Mouse (Mus musculus): ENCODE data around the gene Hmgn2. TPM values are rescaled to one million over a fixed set of nuclear protein-coding genes. Genes with fewer than 3 reads are reported as not detected.
A peak's percentile ranks its signal among the peaks of the same experiment; 100 is the strongest.

Hmgn2 gene
- total and polyA plus RNA-seq, 3 experiments = 148 to 595 (median 313) TPM

GRCm38 (mm10) chr4:133969114-133969770, 792 bp upstream of the Hmgn2 start:
- Histone ChIP-seq H3K4me1 (ENCODE audit: insufficient read depth, low read depth, low read length) (peaks cover 40% of the 10 kb centered on the region), H3K36me3 (replicated peaks) (peaks cover 62% of the 10 kb centered on the region), H3K9me3 (replicated peaks) (no peaks in the 10 kb centered on the region), H3K27me3 (ENCODE audit: insufficient read depth, low read length) (no peaks in the 10 kb centered on the region), H3K4me3 (ENCODE audit: low read depth, low read length) (no peak overlapping the region; the same call in 1 of the 2 replicates)
- TF ChIP-seq POLR2AphosphoS5 (IDR thresholded peaks at IDR 0.05; ENCODE audit: insufficient replicate concordance, low read depth, low read length) (no peak), GATA1 (IDR thresholded peaks at IDR 0.05; ENCODE audit: borderline replicate concordance, low read length) (no peak), GATA2 (IDR thresholded peaks at IDR 0.05; ENCODE audit: borderline replicate concordance, low read depth, low read length) (no peak), TAL1 (conservative IDR thresholded peaks at IDR 0.05; ENCODE audit: low read depth, low read length) (no peak), CTCF (IDR thresholded peaks at IDR 0.05; ENCODE audit: low read depth, low read length) (no peak)
- DNase-seq (ENCODE audit: low spot score) (no peak), ATAC-seq (ENCODE audit: extremely low read depth, insufficient number of reproducible peaks, low FRiP score, poor library complexity, severe bottlenecking) (no peak)

GRCm38 (mm10) chr4:133967866-133968149, 642 bp downstream of the Hmgn2 start:
- no peaks in the 10 kb centered on the region for H3K27me3 ChIP-seq (ENCODE audit: insufficient read depth, low read length)
- H3K4me3 ChIP-seq (ENCODE audit: low read depth, low read length) = peak overlapping the region; percentile 78
- no peak for TF ChIP-seq CTCF (IDR thresholded peaks at IDR 0.05; ENCODE audit: low read depth, low read length)
- TF ChIP-seq GATA1 (IDR thresholded peaks at IDR 0.05; ENCODE audit: borderline replicate concordance, low read length) = no peak
- TF ChIP-seq TAL1 (conservative IDR thresholded peaks at IDR 0.05; ENCODE audit: low read depth, low read length) = no peak
- no peak for TF ChIP-seq POLR2AphosphoS5 (IDR thresholded peaks at IDR 0.05; ENCODE audit: insufficient replicate concordance, low read depth, low read length)
- TF ChIP-seq GATA2 (IDR thresholded peaks at IDR 0.05; ENCODE audit: borderline replicate concordance, low read depth, low read length) = no peak
- no peaks in the 10 kb centered on the region for H3K9me3 ChIP-seq (replicated peaks)
- DNase-seq (ENCODE audit: low spot score) (peak; percentile 92), ATAC-seq (ENCODE audit: extremely low read depth, insufficient number of reproducible peaks, low FRiP score, poor library complexity, severe bottlenecking) (peak; percentile 78)
- peaks cover 70% of the 10 kb centered on the region for H3K36me3 ChIP-seq (replicated peaks)
- peaks cover 40% of the 10 kb centered on the region for H3K4me1 ChIP-seq (ENCODE audit: insufficient read depth, low read depth, low read length)

- Histone ChIP-seq H3K4me3 (ENCODE audit: low read depth, low read length) (peak overlapping the region; percentile 78), H3K9me3 (replicated peaks) (no peaks in the 10 kb centered on the region), H3K27me3 (ENCODE audit: insufficient read depth, low read length) (no peaks in the 10 kb centered on the region), H3K4me1 (ENCODE audit: insufficient read depth, low read depth, low read length) (peaks cover 40% of the 10 kb centered on the region), H3K36me3 (replicated peaks) (peaks cover 69% of the 10 kb centered on the region)
- ATAC-seq (ENCODE audit: extremely low read depth, insufficient number of reproducible peaks, low FRiP score, poor library complexity, severe bottlenecking) (peak; percentile 57), DNase-seq (ENCODE audit: low spot score) (peak; percentile 90)
- TF ChIP-seq GATA2 (IDR thresholded peaks at IDR 0.05; ENCODE audit: borderline replicate concordance, low read depth, low read length) (no peak), GATA1 (IDR thresholded peaks at IDR 0.05; ENCODE audit: borderline replicate concordance, low read length) (no peak)
These were observed 1.1 kb downstream of the Hmgn2 start for GRCm38 (mm10) chr4:133967138-133967865.

GRCm38 (mm10) chr4:133966271-133966940, 2.0 kb downstream of the Hmgn2 start:
- TF ChIP-seq GATA2 (IDR thresholded peaks at IDR 0.05; ENCODE audit: borderline replicate concordance, low read depth, low read length) (no peak), CTCF (IDR thresholded peaks at IDR 0.05; ENCODE audit: low read depth, low read length) (no peak), GATA1 (IDR thresholded peaks at IDR 0.05; ENCODE audit: borderline replicate concordance, low read length) (no peak), TAL1 (conservative IDR thresholded peaks at IDR 0.05; ENCODE audit: low read depth, low read length) (no peak), POLR2AphosphoS5 (IDR thresholded peaks at IDR 0.05; ENCODE audit: insufficient replicate concordance, low read depth, low read length) (no peak)
- peak overlapping the region; percentile 78 for H3K4me3 ChIP-seq (ENCODE audit: low read depth, low read length)
- peaks cover 60% of the 10 kb centered on the region for H3K36me3 ChIP-seq (replicated peaks)
- DNase-seq (ENCODE audit: low spot score) (no peak), ATAC-seq (ENCODE audit: extremely low read depth, insufficient number of reproducible peaks, low FRiP score, poor library complexity, severe bottlenecking) (no peak)
- no peaks in the 10 kb centered on the region for H3K27me3 ChIP-seq (ENCODE audit: insufficient read depth, low read length)
- H3K9me3 ChIP-seq (replicated peaks) = no peaks in the 10 kb centered on the region
- H3K4me1 ChIP-seq (ENCODE audit: insufficient read depth, low read depth, low read length) = peaks cover 40% of the 10 kb centered on the region

GRCm38 (mm10) chr4:133962566-133962965, 5.9 kb downstream of the Hmgn2 start:
- H3K4me1 ChIP-seq (ENCODE audit: insufficient read depth, low read depth, low read length) = peaks cover 15% of the 10 kb centered on the region
- peaks cover 39% of the 10 kb centered on the region for H3K36me3 ChIP-seq (replicated peaks)
- DNase-seq (ENCODE audit: low spot score) (no peak), ATAC-seq (ENCODE audit: extremely low read depth, insufficient number of reproducible peaks, low FRiP score, poor library complexity, severe bottlenecking) (no peak)
- H3K4me3 ChIP-seq (ENCODE audit: low read depth, low read length) = no peak overlapping the region
- TF ChIP-seq GATA2 (IDR thresholded peaks at IDR 0.05; ENCODE audit: borderline replicate concordance, low read depth, low read length) = no peak
- no peak for TF ChIP-seq GATA1 (IDR thresholded peaks at IDR 0.05; ENCODE audit: borderline replicate concordance, low read length)
- TF ChIP-seq CTCF (IDR thresholded peaks at IDR 0.05; ENCODE audit: low read depth, low read length) = no peak
- no peak for TF ChIP-seq TAL1 (conservative IDR thresholded peaks at IDR 0.05; ENCODE audit: low read depth, low read length)
- no peak for TF ChIP-seq POLR2AphosphoS5 (IDR thresholded peaks at IDR 0.05; ENCODE audit: insufficient replicate concordance, low read depth, low read length)
- H3K27me3 ChIP-seq (ENCODE audit: insufficient read depth, low read length) = no peaks in the 10 kb centered on the region
- no peaks in the 10 kb centered on the region for H3K9me3 ChIP-seq (replicated peaks)

- no peak overlapping the region for H3K4me3 ChIP-seq (ENCODE audit: low read depth, low read length)
- TF ChIP-seq CTCF (IDR thresholded peaks at IDR 0.05; ENCODE audit: low read depth, low read length) (no peak), POLR2AphosphoS5 (IDR thresholded peaks at IDR 0.05; ENCODE audit: insufficient replicate concordance, low read depth, low read length) (no peak), TAL1 (conservative IDR thresholded peaks at IDR 0.05; ENCODE audit: low read depth, low read length) (no peak), GATA1 (IDR thresholded peaks at IDR 0.05; ENCODE audit: borderline replicate concordance, low read length) (no peak), GATA2 (IDR thresholded peaks at IDR 0.05; ENCODE audit: borderline replicate concordance, low read depth, low read length) (no peak)
- ATAC-seq (ENCODE audit: extremely low read depth, insufficient number of reproducible peaks, low FRiP score, poor library complexity, severe bottlenecking) (no peak), DNase-seq (ENCODE audit: low spot score) (no peak)
- no peaks in the 10 kb centered on the region for H3K9me3 ChIP-seq (replicated peaks)
- H3K27me3 ChIP-seq (ENCODE audit: insufficient read depth, low read length) = no peaks in the 10 kb centered on the region; the same call in 1 of the 2 replicates
- peaks cover 15% of the 10 kb centered on the region for H3K36me3 ChIP-seq (replicated peaks)
- no peaks in the 10 kb centered on the region for H3K4me1 ChIP-seq (ENCODE audit: insufficient read depth, low read depth, low read length)
These were observed 9.6 kb downstream of the Hmgn2 start for GRCm38 (mm10) chr4:133958884-133959283.

Measured in G1E (cell line).